Mouse (Mus musculus): ENCODE data around the gene Rgs12.

DNA sequence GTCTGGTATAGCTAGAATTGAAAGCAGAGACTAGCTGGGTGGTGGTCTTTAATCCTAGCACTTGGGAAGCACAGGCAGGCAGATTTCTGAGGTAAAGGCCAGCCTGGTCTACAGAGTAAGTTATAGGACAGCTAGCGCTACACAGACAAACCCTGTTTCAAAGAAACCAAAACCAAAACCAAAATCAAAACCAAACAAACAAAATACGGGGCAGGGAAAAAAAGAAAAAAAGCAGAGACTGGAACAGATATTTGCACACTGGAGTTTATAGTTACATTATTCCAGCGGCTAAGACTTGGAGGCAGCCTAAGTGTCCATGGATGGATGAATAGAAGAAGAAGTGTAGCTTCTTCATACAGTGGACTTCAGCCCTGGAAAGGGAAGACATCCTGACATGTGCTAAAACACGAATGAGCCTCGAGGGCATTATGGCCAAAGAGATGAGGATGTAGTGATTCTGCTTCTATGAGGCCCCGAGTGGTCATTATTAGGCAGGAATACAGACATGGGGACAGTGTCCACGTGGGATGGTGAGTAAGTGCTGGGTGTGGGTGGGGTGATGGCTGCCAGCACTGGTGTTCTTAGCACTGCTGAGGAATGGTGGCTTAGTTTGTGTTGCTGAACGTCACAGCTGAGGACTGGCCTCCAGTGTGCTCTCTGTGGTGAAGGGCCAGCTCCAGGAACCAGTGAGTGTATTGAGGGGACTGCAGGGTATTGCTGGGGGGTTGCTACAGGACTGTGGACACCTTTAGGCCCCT lies 24.5 kb downstream of the Rgs12 start:
- TF ChIP-seq CTCF (IDR thresholded peaks at IDR 0.05; ENCODE audit: extremely low read depth, insufficient read length, insufficient replicate concordance, low read depth, low read length) (no peak), POLR2A (IDR thresholded peaks at IDR 0.05; ENCODE audit: low read depth, low read length) (no peak)
